Mouse (Mus musculus) spleen, adult 2 months (tissue): ENCODE measurements around the gene Ptpn7. TPM values are rescaled to one million over a fixed set of nuclear protein-coding genes. Genes with fewer than 3 reads are reported as not detected.

Experiments
- DNase-seq, 2 experiments: peaks; one replicate each; pipeline versions ENCODE4 v3.0.0 to v3.0.0-alpha.2; 2012 to 2021; ENCODE audit warnings: low spot score in 2 of 2, low read depth in 1 of 2
- H3K27ac ChIP-seq: fragments of 200-500 bp; 2 replicates; pipeline ENCODE4 v1.5.1; 2012; ENCODE audit warnings: low read length, inconsistent platforms; ENCODE audit not compliant: insufficient read depth
- H3K27me3 ChIP-seq: fragments of 200-500 bp; 2 replicates; pipeline ENCODE4 v1.6.1; 2012; ENCODE audit warnings: mild to moderate bottlenecking, moderate library complexity, low read length, inconsistent platforms; ENCODE audit not compliant: control insufficient read depth, insufficient read depth
- H3K36me3 ChIP-seq: fragments of 200-500 bp; 2 replicates; pipeline ENCODE4 v1.6.1; 2012; ENCODE audit warnings: mild to moderate bottlenecking, low read length, inconsistent platforms; ENCODE audit not compliant: control insufficient read depth, insufficient read depth
- H3K4me1 ChIP-seq: fragments of 200-500 bp; 2 replicates; pipeline ENCODE4 v1.6.1; 2011; ENCODE audit warnings: inconsistent platforms; ENCODE audit not compliant: control insufficient read depth, insufficient read depth, insufficient read length
- H3K4me3 ChIP-seq: fragments of 200-500 bp; 2 replicates; pipeline ENCODE4 v1.5.1; 2011; ENCODE audit warnings: mild to moderate bottlenecking, inconsistent platforms; ENCODE audit not compliant: insufficient read depth, insufficient read length; ENCODE audit errors: extremely low read depth
- CTCF ChIP-seq: fragments of 200-500 bp; IDR thresholded peaks from 2 replicates; pipeline ENCODE4 v1.5.1; 2011; ENCODE audit warnings: mild to moderate bottlenecking, inconsistent platforms; ENCODE audit not compliant: insufficient read depth, insufficient read length, insufficient replicate concordance; ENCODE audit errors: extremely low read depth
- POLR2A ChIP-seq: fragments of 200-500 bp; IDR thresholded peaks from 2 replicates; pipeline ENCODE4 v1.6.1; 2011; ENCODE audit warnings: low read depth, low read length, inconsistent platforms
- WGBS: fragments of 180-500 bp; shearing (Covaris S2); methylation state at CpG from one replicate; pipeline ENCODE4 v1.1.7; 2018; 5-methylcytosine and 5-hydroxymethylcytosine counted together
- polyA plus RNA-seq: library from polyadenylated mRNA; depleted of rRNA; stranded (reverse); fragments of >200 nt; gene quantifications from 2 replicates; pipeline ENCODE4 v1.2.3, GENCODE M21; 2012

Gene Ptpn7
- polyA plus RNA-seq, 1 experiment, result 33.4 TPM

DNA sequence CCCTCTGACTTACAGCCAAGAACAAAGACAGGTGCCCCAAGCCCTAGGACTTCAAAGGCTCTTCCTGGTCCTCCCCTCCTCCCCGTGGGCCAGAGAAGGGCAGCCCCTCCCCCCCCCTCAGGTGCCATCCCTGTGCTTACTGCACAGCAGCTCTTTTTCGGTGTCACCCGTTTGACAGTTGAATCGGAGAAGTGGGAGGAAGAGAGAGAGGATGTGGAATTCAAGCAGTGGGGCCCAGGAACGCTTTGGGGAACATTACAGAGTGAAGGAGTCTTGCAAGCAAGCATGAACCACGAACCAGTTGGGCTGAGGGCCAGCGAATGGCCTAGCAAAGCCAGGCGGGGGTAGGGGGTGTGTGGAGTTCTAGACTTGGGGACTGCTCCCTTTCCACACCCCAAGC is 940 bp upstream of the Ptpn7 start:
- Histone ChIP-seq H3K4me3 (no peak overlapping the region), H3K4me1 (peaks cover 56% of the 10 kb centered on the region), H3K36me3 (no peaks in the 10 kb centered on the region; the same call in 1 of the 2 replicates), H3K27ac (peak overlapping the region; percentile 88), H3K27me3 (no peaks in the 10 kb centered on the region)
- WGBS, result 7% methylated on average over 8 of the region's 8 CpGs
- no peak for DNase-seq
- TF ChIP-seq POLR2A, result no peak
- no peak for TF ChIP-seq CTCF

- Histone ChIP-seq H3K27ac (peak overlapping the region; percentile 80), H3K4me1 (peaks cover 52% of the 10 kb centered on the region; the same call in 1 of the 2 replicates), H3K36me3 (peaks cover 4% of the 10 kb centered on the region; the same call in 1 of the 2 replicates), H3K27me3 (no peaks in the 10 kb centered on the region), H3K4me3 (peak overlapping the region; percentile 53)
- WGBS, result 15% methylated on average over 9 of the region's 9 CpGs
- TF ChIP-seq POLR2A, result no peak
- no peak for TF ChIP-seq CTCF
- DNase-seq, result peak in 1 of 2 experiments; percentile 68
Measured at GRCm38 (mm10) chr1:135132893-135133369, 431 bp downstream of the Ptpn7 start.

DNA sequence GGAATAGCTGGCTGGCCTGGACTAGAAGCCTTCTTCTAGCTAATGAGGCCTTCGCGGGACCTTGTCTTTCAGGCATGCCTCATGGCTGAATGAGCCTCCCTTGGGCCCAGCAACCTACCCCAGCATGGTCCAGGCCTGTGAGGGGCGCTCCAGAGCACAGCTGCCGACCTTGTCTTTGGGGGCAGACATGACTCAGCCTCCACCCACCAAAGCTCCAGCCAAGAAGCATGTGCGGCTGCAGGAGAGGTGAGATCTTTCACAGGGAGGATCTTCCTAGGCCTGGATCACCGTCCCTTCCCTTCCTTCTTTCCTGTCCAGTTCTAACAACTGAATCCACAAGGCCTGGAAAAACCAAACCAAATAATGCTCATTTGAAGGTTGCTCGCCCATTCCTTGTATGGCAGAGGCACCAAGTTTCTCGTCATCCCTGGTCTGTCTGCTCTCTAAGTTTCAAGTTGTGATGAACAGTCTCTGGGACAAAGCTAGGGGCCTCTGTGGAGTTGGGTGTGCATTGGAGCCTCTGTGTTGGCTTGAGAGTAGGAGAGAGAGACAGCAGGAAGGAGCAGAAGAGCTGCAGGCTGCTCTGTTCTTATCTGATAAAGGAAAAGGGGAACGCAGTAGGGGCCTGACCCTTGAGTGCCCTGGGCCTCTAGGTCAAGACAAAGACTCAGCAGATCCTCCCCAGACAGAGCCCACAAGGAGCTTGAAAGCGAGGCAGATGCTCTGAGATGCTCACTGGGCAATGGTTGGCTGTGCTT is 1.4 kb downstream of the Ptpn7 start:
- Histone ChIP-seq H3K27ac (peak overlapping the region; percentile 80), H3K36me3 (peaks cover 4% of the 10 kb centered on the region; the same call in 1 of the 2 replicates), H3K4me3 (peak overlapping the region; percentile 53; the same call in 1 of the 2 replicates), H3K27me3 (no peaks in the 10 kb centered on the region), H3K4me1 (peaks cover 43% of the 10 kb centered on the region; the same call in 1 of the 2 replicates)
- WGBS, result 26% methylated on average over 10 of the region's 10 CpGs
- no peak for DNase-seq
- TF ChIP-seq CTCF (no peak), POLR2A (no peak)

GRCm38 (mm10) chr1:135135111-135135787 is 2.7 kb downstream of the Ptpn7 start:
- WGBS, result 40% methylated on average over 8 of the region's 8 CpGs
- Histone ChIP-seq H3K4me1 (peaks cover 30% of the 10 kb centered on the region; the same call in 1 of the 2 replicates), H3K4me3 (no peak overlapping the region), H3K27ac (no peak overlapping the region), H3K27me3 (no peaks in the 10 kb centered on the region), H3K36me3 (peaks cover 7% of the 10 kb centered on the region)
- TF ChIP-seq POLR2A, result no peak
- TF ChIP-seq CTCF, result no peak
- DNase-seq, result no peak

GRCm38 (mm10) chr1:135136500-135136899 is 4.0 kb downstream of the Ptpn7 start:
- Histone ChIP-seq H3K27ac (no peak overlapping the region), H3K36me3 (peaks cover 7% of the 10 kb centered on the region), H3K4me3 (no peak overlapping the region), H3K4me1 (peaks cover 21% of the 10 kb centered on the region; the same call in 1 of the 2 replicates), H3K27me3 (no peaks in the 10 kb centered on the region)
- DNase-seq, result peak; percentile 62 to 63
- peak; percentile 65; the same call in 1 of the 2 replicates for TF ChIP-seq CTCF
- no peak for TF ChIP-seq POLR2A
- 14% methylated on average over 1 of the region's 1 CpGs for WGBS

DNA sequence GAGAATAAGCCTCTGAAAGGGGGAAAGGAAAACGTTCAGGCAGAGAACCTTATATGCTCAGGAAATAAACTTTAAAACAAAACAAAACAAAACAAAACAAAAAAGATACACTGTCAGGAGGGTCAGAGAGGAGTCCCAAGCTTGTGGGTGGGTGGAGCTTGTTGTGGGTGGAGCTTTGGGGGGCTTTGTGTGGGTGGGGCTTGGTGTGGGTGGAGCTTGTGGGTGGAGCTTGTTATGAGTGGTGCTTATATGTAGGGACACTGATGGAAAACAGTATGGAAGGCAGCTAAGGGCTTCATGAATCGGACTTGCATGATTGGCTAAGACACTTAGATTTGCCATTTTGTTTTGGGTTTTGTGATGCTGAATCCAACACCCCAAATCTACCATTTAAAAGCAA is 7.4 kb downstream of the Ptpn7 start:
- Histone ChIP-seq H3K4me3 (no peak overlapping the region), H3K27ac (no peak overlapping the region), H3K36me3 (peaks cover 16% of the 10 kb centered on the region), H3K27me3 (no peaks in the 10 kb centered on the region), H3K4me1 (peaks cover 6% of the 10 kb centered on the region; the same call in 1 of the 2 replicates)
- no peak for DNase-seq
- TF ChIP-seq POLR2A (no peak), CTCF (no peak)
- WGBS, result 88% methylated on average over 2 of the region's 2 CpGs
